In the genomic region with DNA sequence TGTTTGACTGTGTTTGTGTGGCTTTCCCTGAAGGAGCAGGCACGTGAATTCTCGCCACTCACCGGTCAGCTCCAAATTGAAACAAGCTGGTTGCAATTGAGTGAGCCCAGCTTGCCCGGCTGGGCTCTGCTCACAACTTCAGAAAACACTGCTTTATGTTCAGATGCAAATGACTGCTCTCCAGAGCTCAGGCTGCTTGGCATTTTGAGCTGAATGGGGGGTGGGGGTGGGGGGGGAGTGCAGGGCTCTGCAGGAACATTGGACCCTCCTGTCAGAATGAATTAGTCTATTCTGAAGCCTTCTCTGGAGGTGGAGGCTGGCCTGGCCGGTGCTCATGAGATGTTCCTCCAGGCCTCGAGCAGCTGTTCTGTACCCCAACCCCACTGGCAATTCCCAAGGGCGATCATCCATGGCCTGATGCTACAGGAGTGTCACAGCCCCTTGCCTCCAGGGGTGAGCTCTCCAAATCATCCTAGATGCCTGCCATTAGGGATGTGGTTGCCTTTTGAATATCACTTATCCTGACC, we compare ENCODE assay signal across 11 mouse cellular contexts.
A peak's percentile ranks its signal among the peaks of the same experiment; 100 is the strongest.
DNase-seq lines count a peak whose midpoint lies in the region; ATAC-seq lines count a peak whose summit lies in the region.
"Had no signal": no experiment of that assay in that cellular context is flagged by ENCODE, and none has a peak within 500 bp of the region (broad histone marks: within the 10 kb centered on the region; RNA-seq: fewer than 3 reads in every experiment).

No protein-coding gene starts in this region.

- no peaks in the 10 kb centered on the region for H3K9me3 ChIP-seq in hindbrain, embryonic 11.5 days (ENCODE audit: control insufficient read depth, low read length)

- 0 out of 2 replicates have a peak, but pooled peaks cover 7% of the 10 kb centered on the region for H3K4me1 ChIP-seq in hindbrain, embryonic 11.5 days (replicated peaks; ENCODE audit: control insufficient read depth, insufficient read depth, low read length)

- 0 out of 2 replicates have a peak overlapping the region, but pooled peaks have one; percentile 11 for H3K27ac ChIP-seq in hindbrain, embryonic 11.5 days (ENCODE audit: low read depth, low read length)

- peak; percentile 26 to 32 for DNase-seq in right cerebral cortex, postnatal 10 days (ENCODE audit: low spot score in 2 of 2)
- no peak for DNase-seq in right cerebral cortex, postnatal 4 days
- peak; percentile 52 for DNase-seq in hindbrain, embryonic 11.5 days (ENCODE audit: low spot score)
- DNase-seq in mesoderm, embryonic 11.5 days (ENCODE audit: low read depth, low spot score): peak; percentile 55
- no peak for DNase-seq in c-Kit-positive CD71-positive TER-119-positive erythroid progenitor cells, embryonic 14.5 days (ENCODE audit: low spot score)
- no peak for DNase-seq in spleen, postnatal 36 days (ENCODE audit: low spot score in 2 of 2)
- no peak for DNase-seq in thymus, postnatal 36 days
- no peak for DNase-seq in right cerebral cortex, adult 18-20 months
- DNase-seq: adrenal gland, postnatal 36 days; heart, postnatal 10 days had no signal

- no peaks in the 10 kb centered on the region for H3K27me3 ChIP-seq in hindbrain, embryonic 11.5 days (ENCODE audit: control insufficient read depth, insufficient read depth, low read length)

- peak; percentile 65 for ATAC-seq in hindbrain, embryonic 11.5 days (ENCODE audit: low FRiP score)

- H3K9ac ChIP-seq in hindbrain, embryonic 11.5 days (ENCODE audit: low read depth, low read length): no peak overlapping the region

- no peak overlapping the region for H3K4me2 ChIP-seq in hindbrain, embryonic 11.5 days (replicated peaks; ENCODE audit: low read depth, low read length)

- H3K4me3 ChIP-seq in hindbrain, embryonic 11.5 days (ENCODE audit: low read depth, low read length): no peak overlapping the region
- H3K4me3 ChIP-seq: erythroblast, embryonic 14.5 days had no signal

- H3K36me3 ChIP-seq in hindbrain, embryonic 11.5 days (ENCODE audit: control insufficient read depth, insufficient read depth, low read length): no peaks in the 10 kb centered on the region

- 12% methylated on average over 7 of the region's 7 CpGs for WGBS in hindbrain, embryonic 11.5 days

Comparison
In these comparisons a context has a peak if more than half of its experiments do, and no peak if none do; other contexts are left out.
1. DNase-seq: peak in right cerebral cortex, postnatal 10 days (2 of 2), hindbrain, embryonic 11.5 days (single experiment) and mesoderm, embryonic 11.5 days (single experiment); none in right cerebral cortex, postnatal 4 days (single experiment), c-Kit-positive CD71-positive TER-119-positive erythroid progenitor cells, embryonic 14.5 days (single experiment), spleen, postnatal 36 days (0 of 2), thymus, postnatal 36 days (0 of 2) and right cerebral cortex, adult 18-20 months (single experiment).